Mouse (Mus musculus) stomach, postnatal 0 days (tissue): ENCODE measurements around the gene Nox1. TPM values are rescaled to one million over a fixed set of nuclear protein-coding genes. Genes with fewer than 3 reads are reported as not detected.

ENCODE experiments used
- ATAC-seq: fragments of 200-750 bp; cut with Nextera tagmentation; 2 replicates; pipeline ENCODE4 v1.8.0; 2017; ENCODE audit not compliant: low FRiP score, low TSS enrichment
- DNase-seq: peaks from one replicate; pipeline ENCODE4 v3.0.0-alpha.2; 2016; ENCODE audit warnings: low spot score
- H3K27ac ChIP-seq: fragments of 300-500 bp; sonication (generic); replicated peaks from 2 replicates; pipeline ENCODE4 v1.5.1; 2014; ENCODE audit warnings: mild to moderate bottlenecking, control low read depth
- H3K27me3 ChIP-seq: fragments of 300-500 bp; sonication (generic); 2 replicates; pipeline ENCODE4 v1.6.1; 2014; ENCODE audit warnings: low read length; ENCODE audit not compliant: control insufficient read depth, insufficient read depth
- H3K36me3 ChIP-seq: fragments of 300-500 bp; sonication (generic); 2 replicates; pipeline ENCODE4 v1.6.1; 2014; ENCODE audit warnings: low read length, mixed read lengths; ENCODE audit not compliant: control insufficient read depth, insufficient read depth
- H3K4me1 ChIP-seq: fragments of 300-500 bp; sonication (generic); replicated peaks from 2 replicates; pipeline ENCODE4 v1.6.1; 2014; ENCODE audit warnings: antibody characterized with exemption; ENCODE audit not compliant: control insufficient read depth, insufficient read depth
- H3K4me2 ChIP-seq: fragments of 300-500 bp; sonication (generic); replicated peaks from 2 replicates; pipeline ENCODE4 v1.6.1; 2014; ENCODE audit warnings: low read depth, mild to moderate bottlenecking, control low read depth, moderate library complexity
- H3K4me3 ChIP-seq: fragments of 300-500 bp; sonication (generic); 2 replicates; pipeline ENCODE4 v1.5.1; 2014; ENCODE audit warnings: low read depth, low read length, control low read depth
- H3K9ac ChIP-seq: fragments of 300-500 bp; sonication (generic); 2 replicates; pipeline ENCODE4 v1.6.1; 2014; ENCODE audit warnings: mild to moderate bottlenecking, low read length, control low read depth, mixed read lengths
- H3K9me3 ChIP-seq: fragments of 300-500 bp; sonication (generic); 2 replicates; pipeline ENCODE4 v1.6.1; 2016; ENCODE audit warnings: low read length; ENCODE audit not compliant: control insufficient read depth
- CTCF ChIP-seq: IDR thresholded peaks from 2 replicates; pipeline ENCODE4 v1.5.1; 2016; ENCODE audit warnings: antibody characterized with exemption, low read depth, mild to moderate bottlenecking, moderate library complexity
- EP300 ChIP-seq: optimal IDR thresholded peaks from 2 replicates; pipeline ENCODE3; 2016; ENCODE audit warnings: antibody characterized with exemption
- WGBS: fragments of 180-500 bp; shearing (Covaris S2); extraction: QIAGEN DNeasy Blood & Tissue Kit; methylation state at CpG from one replicate; pipeline ENCODE4 v1.1.7; 2014; 5-methylcytosine and 5-hydroxymethylcytosine counted together
- polyA plus RNA-seq: library from polyadenylated mRNA; unstranded; fragments of >200 nt; fragmentation: Nextera tagmentation; extraction: Ambion mirVana; gene quantifications from 2 replicates; pipeline ENCODE4 v1.2.1, GENCODE M21; 2015

The Nox1 gene
- polyA plus RNA-seq, 1 experiment from 2014 or later = 0.16 TPM

GRCm38 (mm10) chrX:134141986-134142385 lies 79.8 kb downstream of the Nox1 start:
- ATAC-seq (no peak), DNase-seq (no peak)
- H3K9me3 ChIP-seq = no peaks in the 10 kb centered on the region
- H3K9ac ChIP-seq = no peak overlapping the region
- WGBS = 79% methylated on average over 4 of the region's 4 CpGs
- TF ChIP-seq EP300 (no peak), CTCF (no peak)
- no peak overlapping the region for H3K27ac ChIP-seq
- no peaks in the 10 kb centered on the region for H3K27me3 ChIP-seq
- H3K4me2 ChIP-seq = no peak overlapping the region
- H3K36me3 ChIP-seq = no peaks in the 10 kb centered on the region
- H3K4me3 ChIP-seq = no peak overlapping the region
- H3K4me1 ChIP-seq = no peaks in the 10 kb centered on the region

GRCm38 (mm10) chrX:134141551-134141950 lies 80.2 kb downstream of the Nox1 start:
- H3K9me3 ChIP-seq = no peaks in the 10 kb centered on the region
- H3K27me3 ChIP-seq = no peaks in the 10 kb centered on the region
- H3K9ac ChIP-seq = no peak overlapping the region
- H3K36me3 ChIP-seq = no peaks in the 10 kb centered on the region
- H3K4me2 ChIP-seq = no peak overlapping the region
- no peak overlapping the region for H3K27ac ChIP-seq
- TF ChIP-seq EP300 (no peak), CTCF (no peak)
- no peak overlapping the region for H3K4me3 ChIP-seq
- H3K4me1 ChIP-seq = no peaks in the 10 kb centered on the region
- WGBS = 79% methylated on average over 1 of the region's 1 CpGs
- ATAC-seq = no peak
- no peak for DNase-seq

GRCm38 (mm10) chrX:134140024-134140423 lies 81.7 kb downstream of the Nox1 start:
- H3K9ac ChIP-seq = no peak overlapping the region
- no peak overlapping the region for H3K4me3 ChIP-seq
- H3K4me1 ChIP-seq = no peaks in the 10 kb centered on the region
- ATAC-seq (no peak), DNase-seq (no peak)
- H3K27me3 ChIP-seq = no peaks in the 10 kb centered on the region
- no peak overlapping the region for H3K4me2 ChIP-seq
- no peaks in the 10 kb centered on the region for H3K9me3 ChIP-seq
- no peaks in the 10 kb centered on the region for H3K36me3 ChIP-seq
- TF ChIP-seq CTCF = no peak
- no peak for TF ChIP-seq EP300
- no peak overlapping the region for H3K27ac ChIP-seq
- WGBS = 66% methylated on average over 6 of the region's 6 CpGs

DNA sequence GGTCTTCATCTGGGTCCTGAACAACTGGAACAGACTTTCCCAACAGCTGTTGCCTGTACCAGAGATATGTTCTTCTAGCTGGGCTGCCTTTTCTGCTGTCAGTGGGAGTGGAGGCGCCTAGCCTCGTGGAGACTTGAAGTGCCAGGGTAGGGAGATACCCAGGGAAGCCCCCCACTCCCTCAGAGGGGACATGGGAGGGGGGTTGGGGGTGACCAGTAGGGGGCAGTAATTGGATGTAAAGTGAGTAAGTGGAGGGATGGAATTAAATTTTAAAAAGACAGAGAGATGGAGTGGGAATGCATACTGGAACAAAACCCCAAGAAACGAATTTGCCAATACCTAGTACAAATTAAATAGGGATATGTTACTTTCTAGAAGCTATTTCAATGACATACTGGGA lies 87.9 kb downstream of the Nox1 start:
- Histone ChIP-seq H3K27ac (no peak overlapping the region), H3K27me3 (no peaks in the 10 kb centered on the region), H3K36me3 (no peaks in the 10 kb centered on the region), H3K9me3 (no peaks in the 10 kb centered on the region), H3K9ac (no peak overlapping the region), H3K4me3 (no peak overlapping the region), H3K4me1 (no peaks in the 10 kb centered on the region), H3K4me2 (no peak overlapping the region)
- WGBS = 51% methylated on average over 3 of the region's 3 CpGs
- ATAC-seq (no peak), DNase-seq (no peak)
- TF ChIP-seq CTCF (peak; percentile 29), EP300 (no peak)

GRCm38 (mm10) chrX:134132295-134132694 lies 89.5 kb downstream of the Nox1 start:
- DNase-seq (peak; percentile 14), ATAC-seq (no peak)
- Histone ChIP-seq H3K27ac (no peak overlapping the region), H3K9ac (no peak overlapping the region), H3K36me3 (no peaks in the 10 kb centered on the region), H3K27me3 (no peaks in the 10 kb centered on the region), H3K4me3 (no peak overlapping the region), H3K4me2 (no peak overlapping the region), H3K4me1 (no peaks in the 10 kb centered on the region), H3K9me3 (no peaks in the 10 kb centered on the region)
- no peak for TF ChIP-seq EP300
- TF ChIP-seq CTCF = peak; percentile 73
- WGBS = 23% methylated on average over 5 of the region's 5 CpGs

DNA sequence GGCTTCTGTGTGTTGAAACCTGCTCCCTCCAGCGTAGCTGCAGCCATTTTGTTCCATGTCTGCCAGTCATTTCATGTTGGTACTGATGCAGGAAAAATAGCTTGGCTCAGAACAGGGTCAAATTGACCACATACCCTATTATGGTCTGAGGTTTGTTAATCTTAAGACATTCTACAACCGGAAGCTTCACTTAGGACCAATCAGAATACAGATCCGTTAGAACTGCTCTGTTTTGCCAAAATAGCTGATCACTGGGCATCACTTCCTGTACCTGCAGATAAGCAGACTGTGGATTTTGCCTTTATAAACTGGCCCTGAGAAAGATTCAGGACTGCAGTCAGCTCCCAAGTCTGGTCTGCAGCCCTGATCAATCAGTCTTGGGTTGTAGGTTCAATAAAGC lies 93.2 kb downstream of the Nox1 start:
- Histone ChIP-seq H3K4me2 (no peak overlapping the region), H3K27me3 (no peaks in the 10 kb centered on the region), H3K36me3 (no peaks in the 10 kb centered on the region), H3K4me3 (no peak overlapping the region), H3K9me3 (no peaks in the 10 kb centered on the region), H3K9ac (no peak overlapping the region), H3K4me1 (no peaks in the 10 kb centered on the region), H3K27ac (no peak overlapping the region)
- WGBS = 73% methylated on average over 3 of the region's 3 CpGs
- DNase-seq = no peak
- no peak for ATAC-seq
- TF ChIP-seq CTCF = no peak
- TF ChIP-seq EP300 = no peak
